Mouse (Mus musculus) liver (tissue): ENCODE results near the gene Mlst8.

Source experiments
- DNase-seq: peaks from one replicate; pipeline ENCODE4 v3.0.0-alpha.2; 2020; ENCODE audit warnings: mixed read lengths

Mlst8 gene

DNA sequence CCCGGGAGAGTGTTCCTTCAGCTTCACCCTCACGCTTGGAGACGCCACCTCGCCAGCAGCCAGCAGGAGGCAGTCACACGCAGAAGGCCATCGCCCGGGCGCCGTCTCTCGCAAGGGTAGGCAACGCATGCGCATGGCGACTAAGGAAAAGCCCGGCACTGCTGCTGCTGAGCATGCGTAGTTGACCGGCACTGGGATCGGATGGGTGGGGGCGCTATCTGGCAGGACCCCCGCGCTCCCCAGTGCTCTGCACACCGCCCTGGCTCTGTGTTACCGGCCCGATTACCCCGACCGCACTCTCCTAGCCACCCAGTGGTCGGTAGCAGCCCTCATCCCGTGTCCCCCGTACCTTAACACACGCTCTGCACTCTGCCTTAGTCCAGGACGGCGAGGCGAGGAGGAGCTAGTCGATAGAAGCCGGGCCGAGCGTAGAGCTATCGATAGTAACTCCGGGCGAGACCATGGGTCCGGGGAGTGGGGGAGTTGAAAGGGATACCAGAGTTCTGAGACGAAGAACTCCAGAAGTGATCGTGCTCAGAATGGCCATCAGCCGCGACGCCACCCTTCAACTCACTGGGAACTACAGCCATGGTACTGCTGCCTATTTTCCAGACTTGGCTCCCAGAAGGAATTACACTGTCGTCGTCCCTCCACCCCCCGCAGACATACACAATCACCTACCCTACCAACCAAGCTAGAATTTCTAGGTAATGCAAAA is at the start of gene Mlst8:
Mlst8 (minus strand) TSS at position 416 of the 718 bp plus-strand sequence.
- DNase-seq: peak; percentile 97

DNA sequence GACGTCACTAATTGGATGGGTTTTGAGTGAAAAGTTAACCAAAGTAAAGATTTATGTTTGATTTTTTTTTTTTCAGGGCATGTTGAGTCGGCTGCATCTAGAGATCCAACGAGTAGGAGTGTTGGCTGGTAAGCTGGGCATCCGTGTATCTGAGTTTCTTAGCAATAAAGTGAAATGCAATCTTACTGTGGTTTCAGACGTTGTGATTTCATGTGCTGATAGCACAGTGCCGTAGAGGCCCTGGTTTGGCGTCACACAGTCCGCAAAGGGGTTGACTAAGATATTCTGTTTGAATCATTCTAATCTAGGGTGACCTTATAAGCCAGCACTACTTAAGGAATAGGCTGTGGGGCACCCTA is 49.7 kb upstream of the Mlst8 start:
- no peak for DNase-seq

GRCm38 (mm10) chr17:24527723-24528559 is 49.1 kb upstream of the Mlst8 start, which contains the start of gene Traf7:
Gene Traf7 (minus strand): TSS chr17:24527938.
- DNase-seq: peak; percentile 92

- no peak for DNase-seq
These were observed 48.4 kb upstream of the Mlst8 start for GRCm38 (mm10) chr17:24527315-24527714.

DNA sequence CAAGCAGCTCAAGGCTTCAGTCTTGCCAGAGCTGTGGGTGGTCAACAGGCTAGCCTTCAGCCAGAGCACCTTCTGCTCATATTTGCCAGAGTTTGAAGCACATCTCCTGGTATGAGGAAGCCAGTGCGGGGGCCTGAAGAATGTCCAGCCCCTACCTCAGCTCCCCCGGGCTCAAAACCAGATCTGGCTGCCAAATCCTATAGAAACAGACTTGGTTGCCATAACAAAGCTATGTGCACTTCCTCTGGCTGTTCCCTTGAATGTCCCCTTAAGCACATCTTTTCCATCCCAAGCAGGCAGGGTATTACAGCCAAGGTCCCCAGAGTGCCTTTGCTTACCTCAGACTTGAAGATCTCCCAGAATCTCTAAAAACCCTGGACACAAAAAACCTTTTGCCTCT is 45.9 kb upstream of the Mlst8 start:
- DNase-seq: no peak

DNA sequence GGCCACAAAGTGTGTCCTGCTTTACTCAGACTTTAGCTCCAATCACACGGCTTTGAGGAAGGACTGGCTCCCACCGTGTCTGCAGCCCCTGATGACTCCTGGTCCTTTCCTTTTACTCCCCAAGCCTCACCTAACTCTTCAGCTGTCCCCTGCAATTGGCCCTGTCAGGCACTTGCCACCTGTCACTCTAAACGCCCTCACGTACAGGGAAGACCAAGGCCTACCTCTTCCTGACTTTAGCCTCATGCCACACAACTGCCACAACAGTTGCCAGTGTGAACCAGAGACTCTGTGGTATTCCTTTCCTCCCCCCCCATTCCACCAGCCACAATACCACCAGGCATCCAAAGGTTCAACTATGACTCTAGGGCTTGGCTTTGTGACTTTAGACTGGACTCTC is 41.6 kb upstream of the Mlst8 start:
- DNase-seq: no peak

DNA sequence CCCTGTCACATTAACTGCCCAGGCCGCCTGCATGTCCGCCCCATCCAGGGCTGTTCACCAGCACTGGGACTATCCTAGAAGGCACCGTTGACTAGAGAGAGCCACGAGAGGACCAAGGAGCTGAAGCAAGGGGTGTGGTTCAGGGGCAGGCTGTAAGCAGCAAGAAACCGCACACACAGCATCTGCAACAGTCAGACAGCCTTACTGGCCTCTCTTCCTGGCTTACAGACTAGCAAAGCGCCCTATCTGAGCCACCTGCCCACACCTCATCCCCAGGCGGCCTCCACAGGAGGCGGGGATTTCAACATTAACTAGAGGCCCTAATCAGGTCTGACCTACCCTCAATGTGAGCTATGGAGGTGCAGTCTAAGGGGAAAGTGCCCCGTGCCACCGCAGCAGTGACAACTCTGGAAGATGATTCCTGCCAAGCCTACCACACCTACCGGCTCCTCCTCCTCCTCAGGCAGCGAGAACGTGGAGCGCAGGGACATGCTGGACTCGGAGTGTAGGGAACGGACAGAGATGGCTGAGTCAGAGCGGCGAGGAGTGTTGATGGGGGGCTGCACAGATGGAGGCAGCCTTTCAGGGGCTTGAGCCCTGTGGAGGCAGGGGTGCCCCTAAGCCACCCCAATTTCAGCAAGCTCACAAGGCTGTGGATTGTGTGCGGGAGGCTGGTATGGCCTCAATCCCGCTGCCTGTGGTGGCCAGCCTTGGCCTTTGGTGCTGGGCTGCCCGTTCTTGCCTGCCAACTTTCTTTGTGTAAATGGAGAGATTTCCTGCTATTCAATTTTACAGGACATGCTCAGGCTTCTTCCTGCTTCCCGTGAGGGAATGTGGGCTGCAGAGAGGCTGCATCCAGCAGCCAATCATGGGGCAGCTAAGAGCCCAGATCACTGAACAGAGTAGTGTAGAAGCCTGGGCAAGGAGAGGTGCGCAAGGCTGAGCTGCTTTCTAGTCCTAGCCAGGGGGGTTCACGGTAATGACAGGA is 35.7 kb upstream of the Mlst8 start:
- DNase-seq: no peak

DNA sequence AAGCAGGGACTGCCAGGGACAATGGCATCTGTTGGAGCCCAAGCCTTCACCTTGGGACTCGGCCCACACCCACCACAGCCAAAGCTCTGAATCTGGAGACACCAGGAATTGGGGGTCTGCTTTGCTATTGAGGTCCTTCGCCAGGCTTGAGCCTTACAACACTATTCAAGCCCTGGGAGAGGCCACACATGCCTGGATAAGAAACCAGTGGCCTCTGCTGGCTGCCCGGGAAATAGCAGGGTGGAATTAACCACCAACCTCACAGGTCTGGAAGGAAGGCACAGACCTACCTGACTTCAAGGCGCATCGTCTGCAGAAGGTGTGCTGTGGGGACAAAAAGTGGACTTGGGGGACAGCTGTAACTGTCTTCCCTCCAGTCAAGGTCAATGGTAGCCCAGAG is 34.7 kb upstream of the Mlst8 start:
- peak; percentile 53 for DNase-seq

DNA sequence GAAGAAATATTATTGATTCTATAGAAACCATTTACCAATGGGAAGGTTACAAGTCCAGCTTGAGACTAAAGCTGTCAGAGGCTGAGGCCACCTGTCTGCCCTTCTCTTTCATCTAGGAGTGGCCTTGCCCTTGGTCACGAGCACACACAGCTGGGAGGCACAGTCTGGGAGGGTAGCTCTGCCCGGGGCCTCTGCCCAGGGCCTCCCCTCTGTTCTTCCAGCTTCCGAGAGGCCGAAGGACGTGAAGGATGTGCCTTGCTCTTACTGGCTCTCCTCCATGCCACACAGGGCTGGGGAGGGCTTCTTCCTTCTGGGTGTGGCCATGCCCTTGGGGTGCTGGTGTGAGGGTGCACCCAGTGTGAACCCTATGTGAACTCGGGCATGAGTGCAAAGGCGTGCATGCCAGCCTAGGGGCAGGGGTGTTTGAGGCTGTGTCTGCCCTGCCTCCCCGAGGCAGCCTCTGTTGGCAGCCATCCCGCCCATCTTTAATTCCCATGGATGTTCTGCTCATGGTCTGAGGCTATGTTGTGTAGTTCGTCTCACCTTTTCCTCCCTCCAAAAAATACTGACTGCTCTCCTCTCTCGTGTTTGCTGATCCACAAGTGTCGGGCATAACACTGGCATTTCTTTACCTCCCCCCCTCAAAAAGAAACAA is 29.1 kb upstream of the Mlst8 start:
- DNase-seq: no peak

GRCm38 (mm10) chr17:24507129-24507664 is 28.3 kb upstream of the Mlst8 start:
- peak; percentile 42 for DNase-seq

DNA sequence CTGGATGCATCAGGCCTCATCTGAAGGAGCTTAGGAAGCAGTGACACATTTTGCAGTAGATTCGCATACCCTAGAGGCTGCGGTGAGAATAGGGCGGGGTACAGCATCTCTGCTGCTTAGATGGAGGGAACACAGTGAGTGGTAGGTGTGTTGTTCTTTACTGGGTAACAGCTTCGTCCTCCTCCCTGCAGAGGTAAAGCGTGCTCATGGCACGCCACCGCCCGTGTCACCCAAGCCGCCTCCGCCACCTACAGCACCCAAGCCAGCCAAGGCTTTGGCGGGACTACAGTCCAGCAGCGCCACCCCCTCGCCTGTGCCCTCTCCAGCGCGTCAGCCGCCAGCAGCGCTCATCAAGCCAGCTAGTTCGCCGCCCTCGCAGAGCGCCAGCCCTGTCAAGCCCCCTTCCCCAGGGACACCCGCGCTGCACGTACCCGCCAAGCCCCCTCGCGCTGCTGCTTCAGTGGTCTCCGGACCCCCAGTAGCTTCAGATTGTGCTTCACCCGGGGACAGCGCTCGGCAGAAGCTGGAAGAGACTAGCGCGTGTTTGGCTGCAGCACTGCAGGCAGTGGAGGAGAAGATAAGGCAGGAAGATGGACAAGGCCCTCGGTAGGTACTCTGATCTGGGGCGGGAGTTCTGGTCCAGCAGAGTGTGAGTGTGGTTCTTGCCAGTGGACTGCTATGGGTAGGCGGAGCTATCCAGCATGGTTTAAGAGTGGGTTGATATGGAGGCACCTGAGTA is 27.6 kb upstream of the Mlst8 start:
- DNase-seq: no peak

DNA sequence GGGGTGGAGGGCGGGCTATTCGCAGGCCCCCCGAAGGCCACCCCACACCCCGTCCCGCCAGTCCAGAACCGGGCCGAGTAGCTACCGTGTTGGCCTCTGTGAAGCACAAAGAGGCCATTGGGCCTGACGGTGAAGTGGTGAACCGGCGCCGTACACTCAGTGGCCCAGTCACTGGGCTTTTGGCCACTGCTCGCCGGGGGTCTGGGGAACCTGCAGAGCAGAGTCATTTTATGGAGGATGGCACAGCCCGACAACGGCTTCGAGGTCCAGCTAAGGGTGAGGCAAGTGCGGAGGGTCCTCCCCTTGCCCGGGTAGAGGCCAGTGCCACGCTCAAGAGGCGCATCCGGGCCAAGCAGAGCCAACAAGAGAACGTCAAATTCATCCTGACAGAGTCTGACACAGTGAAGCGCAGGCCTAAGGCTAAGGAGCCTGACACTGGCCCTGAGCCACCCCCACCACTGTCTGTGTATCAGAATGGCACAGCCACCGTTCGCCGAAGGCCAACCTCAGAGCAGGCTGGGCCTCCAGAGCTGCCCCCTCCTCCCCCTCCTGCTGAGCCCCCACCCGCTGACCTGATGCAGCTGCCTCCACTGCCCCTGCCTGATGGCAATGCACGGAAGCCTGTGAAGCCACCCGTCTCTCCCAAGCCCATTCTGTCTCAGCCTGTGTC is 26.5 kb upstream of the Mlst8 start:
- DNase-seq: no peak

- DNase-seq: no peak
These were observed 25.2 kb upstream of the Mlst8 start for GRCm38 (mm10) chr17:24504085-24504484.

DNA sequence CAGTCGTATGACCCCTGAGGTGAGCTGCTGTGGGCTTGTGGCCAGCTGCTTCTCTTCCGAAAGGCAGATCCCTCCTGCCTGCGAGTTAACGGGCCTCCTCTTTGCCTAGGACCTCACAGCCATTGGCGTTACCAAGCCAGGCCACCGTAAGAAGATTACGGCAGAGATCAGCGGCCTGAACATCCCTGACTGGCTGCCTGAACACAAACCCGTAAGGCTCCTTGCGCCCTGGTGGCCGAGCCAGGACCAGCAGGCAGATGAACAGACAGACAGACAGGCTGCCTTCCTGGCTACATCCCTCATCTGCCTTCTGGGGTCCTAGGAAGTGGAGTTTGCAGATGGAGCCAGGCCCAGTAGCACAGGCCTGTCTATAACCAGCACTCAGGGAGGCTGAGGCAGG is 23.3 kb upstream of the Mlst8 start:
- DNase-seq: no peak

DNA sequence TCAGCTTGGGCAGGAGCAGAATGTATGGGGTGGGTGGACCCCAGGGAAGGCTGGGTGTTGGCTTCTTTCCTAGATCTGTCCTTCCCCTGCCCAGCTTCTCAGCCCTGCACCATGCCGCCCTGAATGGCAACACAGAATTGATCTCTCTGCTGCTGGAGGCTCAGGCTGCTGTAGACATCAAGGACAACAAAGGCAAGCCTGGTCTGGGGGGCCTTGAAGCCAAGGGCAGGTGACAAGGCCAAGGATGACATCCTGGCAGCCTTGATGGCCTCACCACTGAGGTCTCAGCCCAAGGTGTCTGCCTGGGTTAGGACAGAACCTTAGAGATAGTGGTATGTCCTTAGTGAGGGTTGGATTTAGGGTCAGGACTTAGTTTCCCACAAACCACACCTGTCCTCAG is 17.1 kb upstream of the Mlst8 start:
- DNase-seq: no peak

DNA sequence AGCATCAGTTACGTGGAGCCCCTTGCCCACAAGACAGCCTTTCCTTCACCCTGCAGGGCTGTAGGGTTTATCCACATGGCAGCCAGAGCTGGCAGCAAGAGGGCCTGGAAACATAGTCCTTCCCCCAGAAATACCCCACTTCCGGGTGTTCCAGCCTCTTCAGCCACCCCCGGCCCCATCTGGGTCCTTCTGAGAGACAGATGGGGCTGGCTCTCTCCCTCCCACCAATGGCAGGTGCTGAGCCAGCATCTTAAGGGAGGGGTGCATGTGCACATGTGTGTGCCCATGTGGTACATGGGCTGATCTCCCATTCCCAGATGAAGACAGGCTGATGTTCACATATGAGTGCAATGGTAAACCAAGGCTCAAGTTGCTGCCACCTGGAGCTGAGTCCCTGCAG is 16.6 kb upstream of the Mlst8 start:
- DNase-seq: no peak

- DNase-seq: peak; percentile 60
These were observed 15.9 kb upstream of the Mlst8 start for GRCm38 (mm10) chr17:24494627-24495335.

DNA sequence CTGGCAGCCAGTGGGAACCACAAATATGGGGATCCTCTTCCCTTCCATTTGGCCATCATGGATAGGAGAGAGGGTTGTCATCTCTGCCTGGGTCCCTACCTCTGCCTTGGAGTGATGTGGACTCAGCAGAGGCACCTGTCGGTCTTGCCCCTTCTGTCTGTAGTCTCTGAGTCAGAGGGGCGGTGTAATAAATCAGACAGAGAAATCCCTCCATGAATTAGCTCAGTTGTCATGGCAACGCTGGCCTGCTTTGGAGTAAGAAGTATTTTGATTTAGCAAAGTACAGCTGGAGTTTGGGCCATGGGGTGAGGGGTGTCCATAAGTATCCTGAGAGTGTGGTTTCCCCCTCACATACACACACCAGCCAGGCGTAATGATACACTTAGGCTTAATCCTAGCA is 11.5 kb upstream of the Mlst8 start:
- DNase-seq: no peak

DNA sequence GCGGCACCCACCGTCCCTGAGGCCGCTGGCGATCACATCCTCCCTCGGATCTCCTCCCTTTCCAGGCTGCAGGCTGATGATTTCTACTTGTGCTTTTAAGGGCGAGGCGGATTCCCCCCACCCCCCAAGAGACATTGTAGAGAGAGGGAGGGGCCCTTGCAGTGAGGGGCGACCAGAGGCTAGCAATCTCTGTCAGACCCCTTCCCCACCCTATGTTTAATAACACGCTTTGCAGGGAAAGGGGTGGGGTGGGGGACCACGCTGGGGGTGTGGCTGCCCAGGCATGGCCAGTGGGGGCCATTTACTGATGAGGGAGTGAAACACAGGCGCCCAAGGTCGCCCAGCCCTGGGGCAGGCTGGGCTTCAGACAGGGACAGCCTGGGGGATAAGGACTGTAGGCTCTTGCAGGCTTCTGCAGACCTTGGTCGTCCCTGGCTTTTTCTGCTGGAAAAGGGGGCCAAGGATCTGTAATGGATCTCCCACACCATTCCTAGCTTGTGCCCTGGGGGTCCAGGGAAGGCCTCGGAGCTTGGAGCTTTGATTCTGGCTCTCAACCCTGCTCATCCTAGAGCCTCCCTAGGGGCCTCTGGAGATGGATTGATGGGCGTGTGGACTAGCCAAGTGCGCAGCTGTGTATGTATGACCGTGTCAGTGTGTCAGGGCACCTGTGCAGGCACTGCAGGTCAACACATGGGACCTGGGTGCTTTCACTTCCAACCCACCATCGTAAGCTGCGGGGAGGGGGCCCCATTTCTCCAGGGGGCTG is 10.6 kb upstream of the Mlst8 start:
- DNase-seq: no peak
